Mouse (Mus musculus) 3134 (cell line): ENCODE measurements at regions not wholly inside any gene's neighbourhood (a gene's known extent, or its start where the extent isn't known, plus 50 kb on each side); places are given as distances from the start of the nearest gene placed in this dataset.

Source experiments
- DNase-seq: peaks from one replicate; pipeline ENCODE4 v3.0.0-alpha.2; 2011; ENCODE audit warnings: low spot score; ENCODE audit not compliant: insufficient read length; ENCODE audit errors: extremely low read depth

DNA sequence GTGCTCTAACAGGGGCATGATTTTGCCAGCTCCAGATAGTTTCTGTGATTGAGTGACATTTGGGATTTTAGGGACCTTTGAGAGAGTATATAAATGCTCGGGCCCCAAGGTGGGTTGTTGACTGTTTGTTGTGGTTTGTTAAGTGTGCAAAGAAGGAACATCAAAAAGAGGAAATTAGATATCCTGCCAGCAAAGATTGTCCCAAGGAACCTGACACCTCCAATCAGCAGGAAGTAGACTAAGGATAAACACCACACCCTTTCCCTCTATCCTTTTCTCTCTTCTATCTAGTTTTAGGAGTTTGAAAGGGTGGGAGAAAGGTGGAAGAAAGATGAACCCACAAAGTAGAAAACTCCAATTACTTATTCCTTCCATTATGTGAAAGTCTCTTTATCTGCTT lies 103.9 kb upstream of the P2ry1 start:
- DNase-seq: no peak

DNA sequence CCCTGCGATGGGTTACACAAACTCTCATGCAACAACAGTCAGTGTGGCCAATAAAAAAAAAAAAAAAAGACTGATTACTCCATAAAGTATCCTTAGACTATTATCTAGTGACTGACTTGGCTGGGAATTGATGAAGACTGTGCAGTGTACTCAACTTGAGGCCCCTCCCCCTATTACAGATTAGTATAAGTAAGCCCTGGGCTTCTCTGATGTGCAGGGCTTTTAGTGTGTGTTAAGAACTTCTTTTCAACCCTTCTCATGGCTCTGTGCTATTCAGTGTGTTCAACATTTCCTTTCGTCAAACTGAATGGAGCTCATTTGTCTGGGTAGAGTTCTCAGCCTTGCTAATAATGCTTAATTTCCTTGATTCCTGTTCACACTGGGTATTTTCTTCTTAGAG lies 101.0 kb upstream of the P2ry1 start:
- no peak for DNase-seq

DNA sequence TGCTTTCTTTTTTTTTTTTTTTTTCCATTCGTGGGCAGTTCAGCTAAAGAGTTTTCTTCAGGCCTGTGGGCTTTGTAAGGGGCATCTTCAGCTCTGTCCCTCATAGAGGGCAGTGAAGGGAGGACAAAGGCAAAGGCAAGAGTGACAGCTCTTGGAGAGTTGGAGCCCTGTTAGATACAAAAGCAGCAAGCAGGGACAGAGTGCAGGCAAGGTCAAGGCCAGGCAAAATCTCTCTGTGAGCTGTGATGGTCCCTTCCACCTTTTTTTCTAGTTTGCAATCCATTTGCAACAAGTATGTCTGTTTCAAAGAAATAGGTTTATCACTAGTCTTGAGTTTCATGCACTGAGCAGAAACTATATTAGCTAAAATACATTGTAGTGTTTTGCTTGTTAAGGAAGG lies 86.2 kb upstream of the P2ry1 start:
- no peak for DNase-seq

DNA sequence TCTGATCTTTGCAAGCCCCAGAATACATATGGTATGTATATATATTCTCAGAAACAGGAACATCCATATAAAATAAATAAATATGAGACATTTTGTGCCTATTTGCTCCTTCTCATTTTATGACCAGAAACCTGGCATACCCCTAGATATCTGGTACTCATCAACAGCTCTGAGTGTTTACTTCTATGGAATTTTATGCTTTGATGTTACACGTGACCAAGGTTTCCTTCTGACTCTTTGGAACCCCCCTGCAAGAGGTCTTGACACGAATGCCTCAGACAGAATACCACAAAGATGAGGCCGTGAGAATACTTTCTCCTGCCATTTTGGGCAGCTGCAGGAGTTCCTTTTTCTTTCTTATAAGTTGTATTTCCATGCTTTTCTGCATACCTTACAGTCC lies 85.3 kb upstream of the P2ry1 start:
- no peak for DNase-seq

DNA sequence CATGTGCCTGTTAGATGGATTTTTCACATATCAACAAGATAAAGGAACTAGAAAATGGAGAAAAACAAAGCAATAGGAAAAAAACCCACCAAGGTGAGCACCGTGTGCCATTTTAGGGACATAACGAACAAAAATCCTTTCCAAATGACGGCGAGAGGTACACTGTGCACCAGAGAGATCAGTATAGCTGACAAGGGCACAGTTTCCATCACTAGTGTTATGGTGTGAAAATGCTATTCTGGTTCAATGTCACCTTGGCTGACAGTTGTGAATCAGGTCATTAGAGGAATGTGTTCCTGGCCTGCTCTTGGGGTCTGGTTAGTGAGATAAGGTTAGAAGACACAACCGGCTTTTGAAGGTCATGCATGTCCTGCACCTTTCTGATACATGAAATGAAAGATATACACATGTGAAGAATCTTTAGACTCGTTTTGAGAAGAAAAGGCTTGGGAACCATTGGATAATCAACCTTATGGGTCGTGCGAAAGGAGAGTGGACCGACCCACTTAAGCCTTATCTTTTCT lies 76.5 kb upstream of the P2ry1 start:
- DNase-seq: no peak

DNA sequence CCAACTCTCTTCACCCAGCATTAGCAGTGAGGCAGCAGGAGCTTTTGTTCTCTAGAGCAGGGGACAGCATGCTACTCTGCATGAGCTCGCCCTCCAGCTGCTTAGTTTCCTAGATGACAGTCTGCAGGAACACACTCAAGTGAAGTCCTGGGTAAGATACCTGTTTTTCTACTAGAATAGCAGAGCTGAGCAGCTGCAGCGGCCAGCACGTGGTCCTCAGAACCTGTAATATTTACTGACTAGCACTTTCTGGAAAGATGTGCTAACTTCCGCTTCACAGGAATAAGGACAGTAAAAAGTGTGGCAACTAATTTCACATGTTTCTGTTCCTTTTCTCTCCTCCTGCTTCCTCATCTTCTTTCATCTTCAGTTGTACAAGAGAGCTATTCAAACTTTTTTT lies 73.7 kb upstream of the P2ry1 start:
- no peak for DNase-seq

DNA sequence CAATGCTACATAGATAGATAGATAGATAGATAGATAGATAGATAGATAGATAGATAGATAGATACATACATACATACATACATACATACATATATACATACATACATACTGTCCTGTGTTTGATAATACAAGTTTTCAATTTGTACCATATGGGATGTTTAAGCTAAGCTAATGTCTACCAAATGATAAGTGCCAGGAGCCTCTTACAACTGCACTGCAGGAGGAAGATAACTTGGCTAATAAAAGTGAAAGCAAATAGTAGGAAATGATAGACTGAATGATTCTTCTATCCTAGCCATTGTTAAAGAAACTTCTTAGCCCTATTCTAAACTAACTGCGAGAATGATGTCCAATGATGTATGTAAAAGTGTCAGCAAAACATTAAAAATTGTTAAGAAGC lies 68.1 kb upstream of the P2ry1 start:
- no peak for DNase-seq

DNA sequence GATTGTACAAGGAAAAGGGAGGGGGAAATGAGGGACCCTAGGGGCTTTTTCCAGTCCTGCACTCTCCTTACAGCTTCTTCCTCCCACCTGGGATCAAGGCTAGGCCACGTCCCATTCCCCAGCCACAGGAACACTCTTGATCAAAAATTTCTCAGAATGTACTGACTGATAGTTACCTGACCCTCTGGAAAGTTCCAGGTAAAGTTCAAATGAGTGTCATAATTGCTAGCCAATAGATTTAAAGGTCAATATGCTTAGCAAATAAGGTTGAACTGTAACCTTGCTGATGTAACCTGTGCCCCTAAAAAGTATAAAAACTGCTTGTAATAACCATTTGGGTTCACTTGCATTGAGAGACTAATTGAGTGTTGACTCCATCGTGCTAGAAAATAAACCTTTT lies 61.1 kb upstream of the P2ry1 start:
- DNase-seq: no peak

DNA sequence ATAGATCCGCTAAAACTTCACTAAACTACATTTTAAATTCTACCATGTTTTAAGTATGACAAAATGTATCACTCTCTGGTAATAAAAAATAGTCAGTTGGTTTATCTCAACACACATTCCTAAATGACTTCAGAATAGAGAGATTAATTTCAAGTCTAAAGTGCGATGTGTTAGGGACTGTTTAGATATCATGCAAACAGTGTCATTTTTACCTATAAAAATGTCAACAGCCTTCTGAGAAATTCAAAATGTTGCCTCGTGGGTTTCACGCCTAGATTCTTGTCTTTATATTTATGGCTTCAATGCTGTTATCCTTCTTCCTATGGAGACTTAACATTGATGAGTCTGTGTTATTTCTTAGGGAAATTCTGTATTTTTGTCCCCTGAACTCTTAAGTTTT lies 53.7 kb upstream of the P2ry1 start:
- no peak for DNase-seq
